Mouse (Mus musculus) c-Kit-positive CD71-negative TER-119-negative erythroid progenitor cells, embryonic 14.5 days (primary cell): Measurements from ENCODE around the gene Mtch1.
"Not testable (repeated sequence)": the region's sequence is repeated elsewhere in the genome, so short reads cannot be mapped to it uniquely, and the experiment has no call there.

Source experiments
- DNase-seq: peaks from one replicate; pipeline ENCODE4 v3.0.0-alpha.2; 2013; ENCODE audit warnings: low read depth

Gene Mtch1

GRCm38 (mm10) chr17:29332186-29332685, 15.5 kb downstream of the Mtch1 start:
- DNase-seq, result no peak

- no peak for DNase-seq
These were observed 16.9 kb downstream of the Mtch1 start for GRCm38 (mm10) chr17:29330671-29331410.

- DNase-seq, result no peak
These were observed 17.5 kb downstream of the Mtch1 start for GRCm38 (mm10) chr17:29330221-29330620.

GRCm38 (mm10) chr17:29327691-29328090, 20.0 kb downstream of the Mtch1 start:
- DNase-seq, result no peak

- DNase-seq, result no peak
These were observed 20.9 kb downstream of the Mtch1 start for GRCm38 (mm10) chr17:29326531-29327529.

- DNase-seq, result no peak
These were observed 21.9 kb downstream of the Mtch1 start for GRCm38 (mm10) chr17:29325831-29326230.

- DNase-seq, result no peak
These were observed 24.1 kb downstream of the Mtch1 start for GRCm38 (mm10) chr17:29323625-29324024.

GRCm38 (mm10) chr17:29322603-29322962, 25.2 kb downstream of the Mtch1 start:
- DNase-seq, result no peak

GRCm38 (mm10) chr17:29321765-29322602, 25.8 kb downstream of the Mtch1 start:
- no peak for DNase-seq

GRCm38 (mm10) chr17:29319881-29320639, 27.7 kb downstream of the Mtch1 start:
- no peak for DNase-seq

GRCm38 (mm10) chr17:29319476-29319875, 28.3 kb downstream of the Mtch1 start:
- DNase-seq, result no peak

GRCm38 (mm10) chr17:29318731-29319250, 28.9 kb downstream of the Mtch1 start:
- peak; percentile 45 for DNase-seq

- not testable (repeated sequence) for DNase-seq
These were observed 30.4 kb downstream of the Mtch1 start, which contains the start of gene Pi16 for GRCm38 (mm10) chr17:29317380-29317779. TSS of gene Pi16 (plus strand) at chr17:29317680.

GRCm38 (mm10) chr17:29316891-29317290, 30.8 kb downstream of the Mtch1 start:
- no peak for DNase-seq

GRCm38 (mm10) chr17:29315672-29316465, 31.9 kb downstream of the Mtch1 start:
- DNase-seq, result no peak

GRCm38 (mm10) chr17:29313300-29313699, 34.4 kb downstream of the Mtch1 start:
- DNase-seq, result no peak

GRCm38 (mm10) chr17:29312082-29312481, 35.7 kb downstream of the Mtch1 start:
- no peak for DNase-seq

GRCm38 (mm10) chr17:29311602-29312001, 36.1 kb downstream of the Mtch1 start:
- DNase-seq, result no peak

GRCm38 (mm10) chr17:29310056-29310623, 37.6 kb downstream of the Mtch1 start:
- no peak for DNase-seq

GRCm38 (mm10) chr17:29305871-29306270, 41.9 kb downstream of the Mtch1 start:
- no peak for DNase-seq
